Mouse (Mus musculus): ENCODE data around the gene Hnrnph3. TPM values are rescaled to one million over a fixed set of nuclear protein-coding genes. Genes with fewer than 3 reads are reported as not detected.
"Not testable (repeated sequence)": the region's sequence is repeated elsewhere in the genome, so short reads cannot be mapped to it uniquely, and the experiment has no call there.

The Hnrnph3 gene
- 12.4 and 16.2 TPM in 2 replicates for polyA plus RNA-seq (2012; rRNA removed)

- DNase-seq (ENCODE audit: low read depth): peak; percentile 72
These were observed at the start of gene Hnrnph3, which contains the start of gene Pbld2 for GRCm38 (mm10) chr10:63023749-63024579. TSS of gene Hnrnph3 (minus strand) at chr10:63024217. TSS of gene Pbld2 (plus strand) at chr10:63024315.

- DNase-seq (ENCODE audit: low read depth): no peak
These were observed 42.0 kb upstream of the Hnrnph3 start for GRCm38 (mm10) chr10:63065988-63066387.

- no peak for DNase-seq (ENCODE audit: low read depth)
These were observed 41.5 kb upstream of the Hnrnph3 start for GRCm38 (mm10) chr10:63065561-63065960.

GRCm38 (mm10) chr10:63064516-63064915, 40.5 kb upstream of the Hnrnph3 start:
- no peak for DNase-seq (ENCODE audit: low read depth)

GRCm38 (mm10) chr10:63063365-63063764, 39.3 kb upstream of the Hnrnph3 start:
- DNase-seq (ENCODE audit: low read depth): no peak

GRCm38 (mm10) chr10:63062696-63063095, 38.7 kb upstream of the Hnrnph3 start:
- DNase-seq (ENCODE audit: low read depth): no peak

GRCm38 (mm10) chr10:63061266-63061665, 37.2 kb upstream of the Hnrnph3 start:
- DNase-seq (ENCODE audit: low read depth): no peak

GRCm38 (mm10) chr10:63060406-63060805, 36.4 kb upstream of the Hnrnph3 start:
- peak; percentile 55 for DNase-seq (ENCODE audit: low read depth)

- DNase-seq (ENCODE audit: low read depth): no peak
These were observed 35.8 kb upstream of the Hnrnph3 start, which contains the start of gene Pbld1 for GRCm38 (mm10) chr10:63059862-63060261. TSS of gene Pbld1 (plus strand) at chr10:63060162.

GRCm38 (mm10) chr10:63056966-63057750, 33.1 kb upstream of the Hnrnph3 start:
- no peak for DNase-seq (ENCODE audit: low read depth)

- no peak for DNase-seq (ENCODE audit: low read depth)
These were observed 30.6 kb upstream of the Hnrnph3 start for GRCm38 (mm10) chr10:63054586-63054985.

GRCm38 (mm10) chr10:63054071-63054470, 30.1 kb upstream of the Hnrnph3 start:
- DNase-seq (ENCODE audit: low read depth): not testable (repeated sequence)

- DNase-seq (ENCODE audit: low read depth): no peak
These were observed 29.0 kb upstream of the Hnrnph3 start for GRCm38 (mm10) chr10:63053007-63053406.

GRCm38 (mm10) chr10:63052011-63052410, 28.0 kb upstream of the Hnrnph3 start:
- no peak for DNase-seq (ENCODE audit: low read depth)

GRCm38 (mm10) chr10:63051267-63051666, 27.2 kb upstream of the Hnrnph3 start:
- no peak for DNase-seq (ENCODE audit: low read depth)

GRCm38 (mm10) chr10:63049106-63049505, 25.1 kb upstream of the Hnrnph3 start:
- no peak for DNase-seq (ENCODE audit: low read depth)

GRCm38 (mm10) chr10:63047751-63048150, 23.7 kb upstream of the Hnrnph3 start:
- no peak for DNase-seq (ENCODE audit: low read depth)

- no peak for DNase-seq (ENCODE audit: low read depth)
These were observed 19.1 kb upstream of the Hnrnph3 start for GRCm38 (mm10) chr10:63043154-63043553.

- DNase-seq (ENCODE audit: low read depth): no peak
These were observed 16.0 kb upstream of the Hnrnph3 start for GRCm38 (mm10) chr10:63039867-63040628.

- no peak for DNase-seq (ENCODE audit: low read depth)
These were observed 14.7 kb upstream of the Hnrnph3 start for GRCm38 (mm10) chr10:63038571-63039320.

GRCm38 (mm10) chr10:63032956-63033355, 8.9 kb upstream of the Hnrnph3 start:
- no peak for DNase-seq (ENCODE audit: low read depth)

Data from gonadal fat pad, adult 2 months (tissue).